Comparison of ENCODE assay signal across 9 mouse cellular contexts in genomic region chr12:106379151-106379594, GRCm38 (mm10).
DNase-seq lines count a peak whose midpoint lies in the region; ATAC-seq and TF ChIP-seq lines count a peak whose summit lies in the region.
"Had no signal": no experiment of that assay in that cellular context is flagged by ENCODE, and none has a peak within 500 bp of the region (broad histone marks: within the 10 kb centered on the region; RNA-seq: fewer than 3 reads in every experiment).

No protein-coding gene starts in this region.

- H3K9me3 ChIP-seq in ES-Bruce4 (replicated peaks; ENCODE audit: control insufficient read depth, insufficient read depth, low read length, poor library complexity, severe bottlenecking), result no peaks in the 10 kb centered on the region
- H3K9me3 ChIP-seq in forebrain, embryonic 14.5 days (replicated peaks; ENCODE audit: control insufficient read depth, low read length), result no peaks in the 10 kb centered on the region

- no peak for TF ChIP-seq POLR2A in ES-Bruce4 (IDR thresholded peaks at IDR 0.05; ENCODE audit: insufficient read depth, low read length)

- H3K27ac ChIP-seq in ES-Bruce4 (ENCODE audit: insufficient read depth, low read length), result no peak overlapping the region
- peak overlapping the region; percentile 80 for H3K27ac ChIP-seq in forebrain, embryonic 14.5 days (ENCODE audit: low read depth, low read length)

- TF ChIP-seq CTCF in ES-Bruce4 (IDR thresholded peaks at IDR 0.05; ENCODE audit: low read depth, low read length), result peak; percentile 72

- ATAC-seq in forebrain, embryonic 14.5 days, result peak; percentile 70; the same call in 1 of the 2 replicates

- no peaks in the 10 kb centered on the region for H3K27me3 ChIP-seq in ES-Bruce4 (ENCODE audit: control insufficient read depth, insufficient read depth, low read length, poor library complexity, severe bottlenecking)
- H3K27me3 ChIP-seq in forebrain, embryonic 14.5 days (replicated peaks; ENCODE audit: control insufficient read depth, insufficient read depth, low read length), result no peaks in the 10 kb centered on the region

- WGBS in forebrain, embryonic 14.5 days, result 2% methylated on average over 14 of the region's 14 CpGs

- H3K9ac ChIP-seq in ES-Bruce4 (ENCODE audit: low read depth, poor library complexity, severe bottlenecking), result no peak overlapping the region
- peak overlapping the region; percentile 53 for H3K9ac ChIP-seq in forebrain, embryonic 14.5 days (ENCODE audit: low read length)

- peak overlapping the region; percentile 46 for H3K4me2 ChIP-seq in forebrain, embryonic 14.5 days (ENCODE audit: low read length)

- TF ChIP-seq EP300 in ES-Bruce4 (IDR thresholded peaks at IDR 0.05; ENCODE audit: insufficient read depth, low read depth, low read length), result no peak

- DNase-seq in adrenal gland, adult 8-10 months, result peak; percentile 2
- DNase-seq in forebrain, embryonic 14.5 days (ENCODE audit: low spot score), result peak; percentile 65
- peak; percentile 5 for DNase-seq in kidney, adult 11 months
- peak; percentile 3 for DNase-seq in lung, postnatal 10 days
- DNase-seq in thymus, postnatal 0 days (ENCODE audit: low spot score), result peak; percentile 63
- no peak for DNase-seq in ovary, postnatal 10 days (ENCODE audit: low spot score)
- no peak for DNase-seq in spleen, postnatal 10 days (ENCODE audit: low spot score in 2 of 2)

- no peaks in the 10 kb centered on the region for H3K4me1 ChIP-seq in ES-Bruce4 (ENCODE audit: control insufficient read depth, insufficient read depth, low read length)
- peaks cover 40% of the 10 kb centered on the region for H3K4me1 ChIP-seq in forebrain, embryonic 14.5 days (ENCODE audit: control insufficient read depth, insufficient read depth, low read length)

- no peak overlapping the region for H3K4me3 ChIP-seq in ES-Bruce4 (ENCODE audit: low read depth, low read length)
- H3K4me3 ChIP-seq in forebrain, embryonic 14.5 days (ENCODE audit: low read depth, low read length), result 0 out of 2 replicates have a peak overlapping the region, but pooled peaks have one; percentile 7
- H3K4me3 ChIP-seq: erythroblast, embryonic 14.5 days had no signal

- no peaks in the 10 kb centered on the region for H3K36me3 ChIP-seq in ES-Bruce4 (ENCODE audit: control insufficient read depth, insufficient read depth, low read length, poor library complexity, severe bottlenecking)
- no peaks in the 10 kb centered on the region for H3K36me3 ChIP-seq in forebrain, embryonic 14.5 days (ENCODE audit: control insufficient read depth, insufficient read depth, low read length)

Comparison
In these comparisons a context has a peak if more than half of its experiments do, and no peak if none do; other contexts are left out.
1. DNase-seq: peak in adrenal gland, adult 8-10 months (single experiment), forebrain, embryonic 14.5 days (single experiment), kidney, adult 11 months (single experiment), lung, postnatal 10 days (single experiment) and thymus, postnatal 0 days (single experiment); none in ovary, postnatal 10 days (single experiment) and spleen, postnatal 10 days (0 of 2).